Mouse (Mus musculus) NIH3T3 (cell line): ENCODE measurements at regions not wholly inside any gene's neighbourhood (a gene's known extent, or its start where the extent isn't known, plus 50 kb on each side); places are given as distances from the start of the nearest gene placed in this dataset.

Experiments used
- DNase-seq: peaks from one replicate; pipeline ENCODE4 v3.0.0-alpha.2; 2012; ENCODE audit warnings: low read depth

DNA sequence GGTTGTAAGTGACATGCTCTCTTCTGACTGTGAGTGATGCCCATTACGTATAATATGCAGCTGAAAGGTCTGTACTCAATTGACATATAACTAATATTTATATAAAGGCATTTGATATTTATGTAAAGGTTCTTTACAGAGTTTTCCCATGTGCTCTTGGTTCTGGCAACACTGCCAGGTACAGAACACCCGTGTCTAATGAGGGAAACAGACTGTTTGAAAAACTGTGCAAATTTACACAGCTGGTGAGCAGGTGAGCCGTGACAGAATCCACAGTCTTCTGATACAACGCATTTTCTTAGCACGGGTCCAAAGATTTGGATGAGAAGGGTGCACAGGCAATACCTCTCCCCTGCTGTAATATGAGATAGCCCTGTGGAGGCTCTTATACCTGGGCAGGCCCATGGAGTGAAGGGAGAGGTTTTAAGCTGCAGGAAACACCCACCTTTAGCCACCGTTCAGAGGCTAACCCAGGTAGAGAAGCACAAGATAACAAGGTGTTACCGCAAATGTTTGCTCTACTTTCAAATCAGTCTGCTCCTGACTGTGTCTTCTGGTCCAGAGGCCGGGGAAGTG, 161.0 kb downstream of the Foxo1 start:
- no peak for DNase-seq

DNA sequence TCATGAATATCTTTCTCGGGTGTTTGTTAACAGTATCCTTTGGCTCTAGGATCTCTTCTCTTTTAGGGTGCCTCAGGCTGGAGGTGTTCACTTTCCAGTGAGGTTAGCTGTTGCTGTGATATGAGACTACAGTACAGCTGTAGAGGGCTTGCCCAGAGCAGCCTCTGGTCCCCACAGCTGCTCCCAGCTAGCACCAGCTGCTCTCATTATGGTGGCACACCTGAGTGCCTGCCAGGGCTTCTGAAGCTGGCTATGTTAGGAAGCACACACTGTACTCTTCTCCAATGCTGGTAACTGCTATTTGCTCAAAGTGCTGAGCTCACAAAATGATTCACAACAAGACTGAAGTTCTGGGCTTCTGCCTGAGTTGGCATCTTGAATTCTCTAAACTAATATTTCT, 154.7 kb downstream of the Foxo1 start:
- DNase-seq: no peak

DNA sequence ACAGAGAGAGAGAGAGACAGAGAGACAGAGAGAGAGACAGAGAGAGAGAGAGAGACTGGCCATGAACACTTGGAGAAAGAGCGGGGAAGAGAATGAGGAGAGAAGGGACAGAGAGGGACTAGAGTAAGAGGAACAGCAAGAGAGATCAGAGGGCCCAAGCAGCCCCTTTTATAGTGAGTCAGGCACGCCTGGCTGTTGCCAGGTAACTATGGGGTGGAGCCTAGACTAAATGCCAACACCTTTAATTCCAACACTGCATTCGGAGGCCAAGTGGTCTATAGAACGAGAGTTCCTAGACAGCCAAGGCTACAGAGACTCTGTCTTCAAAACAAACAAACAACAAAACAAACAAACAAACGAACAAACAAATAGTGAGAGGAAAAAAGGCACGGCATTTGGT, 148.1 kb downstream of the Foxo1 start:
- DNase-seq: no peak

DNA sequence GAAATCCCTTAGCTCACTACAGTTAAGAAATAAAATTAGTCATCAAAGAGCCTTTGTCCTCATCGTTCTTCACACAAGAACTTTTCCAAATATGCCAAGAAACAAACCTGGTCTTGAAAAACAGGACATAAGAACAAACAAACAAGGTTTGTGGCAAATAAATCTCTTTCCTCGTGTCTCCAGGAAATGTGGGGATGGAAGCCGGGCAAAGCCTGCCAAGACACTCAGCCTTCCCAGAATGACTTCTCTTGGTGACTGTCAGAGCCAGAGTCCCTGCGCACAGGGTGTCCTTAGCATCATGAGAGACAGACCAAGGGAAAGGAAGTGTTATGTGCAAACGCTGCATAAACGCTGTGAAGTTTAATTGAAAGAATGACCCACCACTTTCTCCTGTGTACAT, 147.2 kb downstream of the Foxo1 start:
- no peak for DNase-seq

DNA sequence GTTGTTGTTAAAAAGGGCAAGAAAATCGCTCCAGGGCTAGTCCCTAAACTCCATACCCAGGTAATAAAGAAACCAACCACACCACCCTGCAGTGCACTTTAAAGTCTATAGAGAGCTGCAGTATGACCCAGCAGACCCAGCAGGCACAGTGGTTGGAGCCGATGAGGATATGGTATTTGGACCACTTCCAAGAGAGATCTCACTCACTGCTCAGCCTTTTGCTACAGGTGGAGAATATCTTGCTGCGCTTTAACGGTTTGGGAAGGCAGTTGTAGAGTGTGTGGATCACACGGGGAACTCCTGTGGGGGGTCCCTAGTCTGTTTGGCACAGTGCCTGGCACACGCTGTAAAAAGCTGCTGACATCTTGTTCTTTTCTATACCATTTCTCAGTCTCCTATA, 145.9 kb downstream of the Foxo1 start:
- DNase-seq: no peak

DNA sequence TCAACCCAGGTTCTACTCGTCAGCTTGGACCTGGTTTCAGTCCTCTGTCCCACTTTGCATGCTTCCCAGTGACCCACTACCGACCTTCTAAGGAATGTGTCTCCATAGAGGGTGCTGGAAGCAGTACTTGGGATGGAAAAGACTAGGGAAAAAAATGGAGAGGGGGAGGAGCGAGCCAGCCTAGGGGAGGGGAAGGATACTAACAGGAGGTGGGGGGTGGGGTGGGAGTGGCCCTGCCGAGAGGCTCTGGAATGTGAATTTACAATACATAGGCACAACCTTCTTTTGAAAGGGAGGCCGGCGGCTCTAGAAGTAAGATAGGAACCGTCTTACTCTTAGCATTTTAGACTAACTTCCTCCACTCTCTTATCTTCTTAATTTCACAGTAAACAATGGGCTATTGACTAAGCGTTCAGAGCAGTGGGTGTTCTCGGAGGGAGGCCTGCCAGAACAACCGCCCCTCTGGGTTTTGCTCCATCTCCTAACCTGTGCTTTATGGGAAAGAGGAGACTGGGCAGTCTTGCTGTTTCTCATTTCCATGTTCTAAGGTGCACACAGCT, 145.1 kb downstream of the Foxo1 start:
- no peak for DNase-seq

DNA sequence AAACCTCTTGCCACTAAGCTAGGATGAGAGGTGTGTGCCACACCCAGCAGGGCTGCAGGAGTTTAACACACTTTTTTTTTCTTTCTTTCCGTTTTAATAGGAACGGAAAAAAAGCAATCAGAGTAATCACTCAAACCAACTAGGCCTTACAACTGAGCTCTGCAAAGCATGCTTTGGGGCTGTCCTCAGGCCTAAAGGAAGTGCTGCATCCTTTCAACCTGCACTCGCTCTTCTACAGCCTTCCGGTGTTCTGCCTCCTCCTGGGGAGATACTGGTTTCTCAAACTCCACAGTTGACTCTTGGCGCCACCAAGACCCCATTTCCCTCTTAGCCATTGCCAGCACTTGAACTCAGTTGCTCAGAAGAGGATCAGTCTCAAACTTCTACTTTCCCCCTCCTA, 143.2 kb downstream of the Foxo1 start:
- no peak for DNase-seq

DNA sequence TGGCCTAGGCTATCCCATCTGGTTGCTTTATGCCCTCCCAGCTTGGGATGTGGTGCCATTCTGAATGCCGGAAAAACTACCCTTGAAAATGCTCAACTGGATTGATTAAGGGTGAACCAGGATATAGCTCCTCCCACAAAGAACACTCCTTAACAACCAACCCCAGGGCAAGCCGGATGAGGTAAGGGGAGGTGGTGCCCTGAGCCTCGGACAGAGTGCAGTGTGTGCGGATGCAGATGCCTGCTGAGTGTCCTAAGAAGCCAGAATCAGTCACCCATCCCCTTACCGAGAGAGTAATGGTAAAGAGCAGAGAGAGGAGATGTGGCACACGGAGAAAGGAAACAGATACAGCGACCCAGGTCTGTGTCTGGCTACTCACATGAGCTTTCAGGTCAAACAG, 141.3 kb downstream of the Foxo1 start:
- no peak for DNase-seq

DNA sequence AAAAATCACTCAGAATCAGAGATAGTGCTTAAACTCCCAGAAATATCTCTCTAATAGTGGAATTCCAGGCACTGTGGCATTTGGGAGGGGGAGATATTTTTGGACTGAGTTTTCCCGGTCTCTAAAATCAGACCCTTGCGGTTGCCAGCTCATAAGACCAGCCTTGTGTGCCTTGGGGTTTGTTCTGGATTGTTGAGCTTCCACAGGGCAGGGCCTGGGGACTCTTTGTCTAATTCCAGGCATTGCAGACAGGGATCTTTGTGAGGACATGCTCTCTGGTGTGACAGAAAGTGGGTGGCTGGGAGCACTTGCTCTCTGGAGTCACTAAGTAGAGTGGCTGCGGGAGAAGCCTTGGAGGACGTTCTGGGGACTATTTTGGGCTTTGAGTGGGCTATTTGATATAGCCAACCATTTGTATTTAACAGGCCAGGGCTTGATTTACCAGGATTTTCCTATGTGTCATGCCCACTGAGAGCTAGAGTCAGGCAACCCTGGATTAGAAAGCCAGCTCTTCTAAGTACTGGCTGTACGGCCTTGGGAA, 138.7 kb downstream of the Foxo1 start:
- no peak for DNase-seq

DNA sequence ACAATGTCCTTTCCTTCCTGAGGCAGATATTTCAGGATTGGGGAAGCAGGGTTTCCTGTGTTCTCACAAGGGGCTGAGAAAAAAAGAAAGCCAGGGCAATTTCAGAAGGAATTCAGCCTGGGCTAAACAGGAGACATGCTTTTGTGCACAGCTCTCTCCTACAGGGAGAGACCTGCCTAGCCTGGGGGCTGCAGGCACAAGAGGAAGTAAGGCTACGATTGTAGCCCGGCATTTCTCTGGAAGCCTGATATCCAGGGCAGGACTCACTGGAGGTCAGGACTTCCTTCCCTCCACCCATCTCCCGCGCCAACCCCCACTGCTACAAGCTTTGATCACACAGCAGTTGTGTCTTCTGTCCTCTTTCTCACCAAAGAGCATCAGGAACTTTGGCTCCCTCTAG, 136.5 kb downstream of the Foxo1 start:
- no peak for DNase-seq

DNA sequence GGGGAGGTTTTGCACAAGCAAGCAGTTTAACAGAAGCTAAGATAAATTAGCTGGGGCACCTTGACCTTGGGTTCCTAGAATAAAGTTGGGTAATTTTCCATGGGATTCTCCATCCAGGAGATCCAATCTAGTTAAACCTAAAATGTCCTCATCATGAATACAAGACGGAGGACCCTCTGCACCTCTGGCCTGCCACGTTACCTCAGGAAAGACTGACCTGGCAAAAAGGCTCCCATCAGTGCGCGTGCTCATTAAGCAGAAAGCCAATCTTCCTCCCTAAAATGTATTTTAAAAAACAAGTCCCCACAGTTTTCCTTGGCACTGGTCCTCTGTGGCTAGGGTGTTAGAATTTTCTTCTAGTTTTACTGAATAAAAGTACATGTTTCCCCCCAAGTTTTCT, 134.9 kb downstream of the Foxo1 start:
- DNase-seq: no peak
